Mouse (Mus musculus) forebrain, embryonic 10.5 days (tissue): Measurements from ENCODE around the gene Rgs9. TPM values are rescaled to one million over a fixed set of nuclear protein-coding genes. Genes with fewer than 3 reads are reported as not detected.
"Not testable (repeated sequence)": the region's sequence is repeated elsewhere in the genome, so short reads cannot be mapped to it uniquely, and the experiment has no call there.

Experiments
- DNase-seq: peaks from one replicate; pipeline ENCODE4 v3.0.0-alpha.2; 2017; ENCODE audit warnings: low spot score; ENCODE audit errors: extremely low spot score
- H3K27ac ChIP-seq: fragments of 300-500 bp; sonication (generic); 2 replicates; pipeline ENCODE4 v1.5.1; 2016; ENCODE audit warnings: mild to moderate bottlenecking
- H3K27me3 ChIP-seq: fragments of 300-500 bp; sonication (generic); 2 replicates; pipeline ENCODE4 v1.6.1; 2016; ENCODE audit warnings: mild to moderate bottlenecking; ENCODE audit not compliant: poor library complexity, severe bottlenecking
- H3K36me3 ChIP-seq: fragments of 300-500 bp; sonication (generic); replicated peaks from 2 replicates; pipeline ENCODE4 v1.6.1; 2016; ENCODE audit warnings: mild to moderate bottlenecking, moderate library complexity
- H3K4me1 ChIP-seq: fragments of 300-500 bp; sonication (generic); 2 replicates; pipeline ENCODE4 v1.6.1; 2016
- H3K4me3 ChIP-seq: fragments of 300-500 bp; sonication (generic); 2 replicates; pipeline ENCODE4 v1.5.1; 2016; ENCODE audit warnings: mild to moderate bottlenecking, moderate library complexity
- H3K9me3 ChIP-seq: fragments of 300-500 bp; sonication (generic); 2 replicates; pipeline ENCODE4 v1.6.1; 2016; ENCODE audit warnings: mild to moderate bottlenecking, moderate library complexity
- WGBS: fragments of 180-500 bp; shearing (Covaris S2); methylation state at CpG from one replicate; pipeline ENCODE4 v1.1.7; 2016; 5-methylcytosine and 5-hydroxymethylcytosine counted together
- polyA plus RNA-seq: library from polyadenylated mRNA; unstranded; fragments of >200 nt; fragmentation: Nextera tagmentation; extraction: Ambion mirVana; gene quantifications from 2 replicates; pipeline ENCODE4 v1.2.1, GENCODE M21; 2016

The Rgs9 gene
- polyA plus RNA-seq = 1.3 and 2.0 TPM in 2 replicates

- Histone ChIP-seq H3K4me1 (peaks cover 16% of the 10 kb centered on the region), H3K36me3 (no peaks in the 10 kb centered on the region), H3K27me3 (peaks cover 48% of the 10 kb centered on the region), H3K4me3 (peak within 1 kb of the TSS; percentile 53), H3K27ac (peak within 1 kb of the TSS; percentile 72), H3K9me3 (no peaks in the 10 kb centered on the region)
- 5% methylated on average over 37 of the region's 37 CpGs for WGBS
- DNase-seq = peak; percentile 90
These were observed at the start of gene Rgs9 for GRCm38 (mm10) chr11:109297710-109298375. Rgs9 (minus strand) TSS chr11:109298129.

- no peaks in the 10 kb centered on the region for H3K27me3 ChIP-seq
- 86% methylated on average over 10 of the region's 10 CpGs for WGBS
- no peaks in the 10 kb centered on the region for H3K9me3 ChIP-seq
- DNase-seq = no peak
- H3K4me1 ChIP-seq = peaks cover 18% of the 10 kb centered on the region
- no peaks in the 10 kb centered on the region for H3K36me3 ChIP-seq
- H3K27ac ChIP-seq = no peak overlapping the region
- no peak overlapping the region for H3K4me3 ChIP-seq
These were observed 49.5 kb upstream of the Rgs9 start for GRCm38 (mm10) chr11:109347242-109347959.

- no peak overlapping the region for H3K4me3 ChIP-seq
- H3K4me1 ChIP-seq = peaks cover 18% of the 10 kb centered on the region
- no peak overlapping the region for H3K27ac ChIP-seq
- 29% methylated on average over 10 of the region's 10 CpGs for WGBS
- no peak for DNase-seq
- H3K9me3 ChIP-seq = no peaks in the 10 kb centered on the region
- no peaks in the 10 kb centered on the region for H3K27me3 ChIP-seq
- no peaks in the 10 kb centered on the region for H3K36me3 ChIP-seq
These were observed 46.2 kb upstream of the Rgs9 start for GRCm38 (mm10) chr11:109343991-109344599.

GRCm38 (mm10) chr11:109343558-109343957 lies 45.6 kb upstream of the Rgs9 start:
- no peaks in the 10 kb centered on the region for H3K9me3 ChIP-seq
- no peak overlapping the region for H3K4me3 ChIP-seq
- 29% methylated on average over 7 of the region's 7 CpGs for WGBS
- peaks cover 18% of the 10 kb centered on the region for H3K4me1 ChIP-seq
- no peak for DNase-seq
- H3K27me3 ChIP-seq = no peaks in the 10 kb centered on the region
- H3K36me3 ChIP-seq = no peaks in the 10 kb centered on the region
- H3K27ac ChIP-seq = no peak overlapping the region

GRCm38 (mm10) chr11:109342666-109343065 lies 44.7 kb upstream of the Rgs9 start:
- H3K4me1 ChIP-seq = peaks cover 18% of the 10 kb centered on the region
- WGBS = 97% methylated on average over 3 of the region's 4 CpGs
- H3K9me3 ChIP-seq, H3K27me3 ChIP-seq, H3K27ac ChIP-seq, DNase-seq, H3K36me3 ChIP-seq, H3K4me3 ChIP-seq: not testable (repeated sequence)

GRCm38 (mm10) chr11:109340541-109340940 lies 42.6 kb upstream of the Rgs9 start:
- no peaks in the 10 kb centered on the region for H3K9me3 ChIP-seq
- no peak for DNase-seq
- WGBS = 85% methylated on average over 5 of the region's 5 CpGs
- H3K4me3 ChIP-seq = no peak overlapping the region
- no peaks in the 10 kb centered on the region for H3K27me3 ChIP-seq
- H3K36me3 ChIP-seq = no peaks in the 10 kb centered on the region
- no peak overlapping the region for H3K27ac ChIP-seq
- H3K4me1 ChIP-seq = peaks cover 9% of the 10 kb centered on the region

- Histone ChIP-seq H3K27me3 (no peaks in the 10 kb centered on the region), H3K4me3 (no peak overlapping the region), H3K36me3 (no peaks in the 10 kb centered on the region), H3K9me3 (no peaks in the 10 kb centered on the region), H3K27ac (no peak overlapping the region), H3K4me1 (peaks cover 9% of the 10 kb centered on the region)
- 96% methylated on average over 8 of the region's 8 CpGs for WGBS
- no peak for DNase-seq
These were observed 41.4 kb upstream of the Rgs9 start for GRCm38 (mm10) chr11:109339155-109339938.

- H3K9me3 ChIP-seq = no peaks in the 10 kb centered on the region
- 71% methylated on average over 6 of the region's 6 CpGs for WGBS
- no peaks in the 10 kb centered on the region for H3K27me3 ChIP-seq
- no peak overlapping the region for H3K4me3 ChIP-seq
- DNase-seq = no peak
- H3K4me1 ChIP-seq = peaks cover 10% of the 10 kb centered on the region
- no peaks in the 10 kb centered on the region for H3K36me3 ChIP-seq
- no peak overlapping the region for H3K27ac ChIP-seq
These were observed 38.0 kb upstream of the Rgs9 start for GRCm38 (mm10) chr11:109335890-109336289.

GRCm38 (mm10) chr11:109334773-109335172 lies 36.8 kb upstream of the Rgs9 start:
- WGBS = 91% methylated on average over 4 of the region's 4 CpGs
- DNase-seq = no peak
- Histone ChIP-seq H3K9me3 (no peaks in the 10 kb centered on the region), H3K36me3 (no peaks in the 10 kb centered on the region), H3K4me1 (peaks cover 11% of the 10 kb centered on the region), H3K27ac (no peak overlapping the region), H3K4me3 (no peak overlapping the region), H3K27me3 (peaks cover 7% of the 10 kb centered on the region; the same call in 1 of the 2 replicates)

GRCm38 (mm10) chr11:109332722-109333121 lies 34.8 kb upstream of the Rgs9 start:
- Histone ChIP-seq H3K27me3 (peaks cover 7% of the 10 kb centered on the region; the same call in 1 of the 2 replicates), H3K4me1 (peaks cover 11% of the 10 kb centered on the region), H3K9me3 (no peaks in the 10 kb centered on the region), H3K4me3 (no peak overlapping the region), H3K36me3 (no peaks in the 10 kb centered on the region), H3K27ac (no peak overlapping the region)
- DNase-seq = no peak
- WGBS = 83% methylated on average over 6 of the region's 6 CpGs

GRCm38 (mm10) chr11:109331424-109331824 lies 33.5 kb upstream of the Rgs9 start:
- H3K4me1 ChIP-seq = peaks cover 11% of the 10 kb centered on the region
- no peaks in the 10 kb centered on the region for H3K36me3 ChIP-seq
- DNase-seq = peak; percentile 93
- no peak overlapping the region for H3K27ac ChIP-seq
- WGBS = 5% methylated on average over 6 of the region's 6 CpGs
- peaks cover 7% of the 10 kb centered on the region; the same call in 1 of the 2 replicates for H3K27me3 ChIP-seq
- peak overlapping the region; percentile 41 for H3K4me3 ChIP-seq
- H3K9me3 ChIP-seq = no peaks in the 10 kb centered on the region

- no peak overlapping the region; the same call in 1 of the 2 replicates for H3K27ac ChIP-seq
- peaks cover 7% of the 10 kb centered on the region; the same call in 1 of the 2 replicates for H3K27me3 ChIP-seq
- WGBS = 37% methylated on average over 17 of the region's 17 CpGs
- no peak for DNase-seq
- peaks cover 11% of the 10 kb centered on the region for H3K4me1 ChIP-seq
- no peaks in the 10 kb centered on the region for H3K36me3 ChIP-seq
- H3K9me3 ChIP-seq = no peaks in the 10 kb centered on the region
- H3K4me3 ChIP-seq = peak overlapping the region; percentile 41
These were observed 32.9 kb upstream of the Rgs9 start for GRCm38 (mm10) chr11:109330706-109331393.
